Mouse (Mus musculus): ENCODE results near the gene Tnfsf12. TPM values are rescaled to one million over a fixed set of nuclear protein-coding genes. Genes with fewer than 3 reads are reported as not detected.

Tnfsf12 gene
- 2.8 and 3.4 TPM in 2 replicates for polyA plus RNA-seq (2021; fragmentation: Nextera tagmentation)
- long read RNA-seq, experiment 1, partial matches to known transcripts, result 0 of 2 reads
- long read RNA-seq, experiment 1, other reads (novel, unspliced or antisense), result 2 of 2 reads
- long read RNA-seq, experiment 2, partial matches to known transcripts, result 0 of 3 reads
- long read RNA-seq, experiment 2, other reads (novel, unspliced or antisense), result 0 of 3 reads

DNA sequence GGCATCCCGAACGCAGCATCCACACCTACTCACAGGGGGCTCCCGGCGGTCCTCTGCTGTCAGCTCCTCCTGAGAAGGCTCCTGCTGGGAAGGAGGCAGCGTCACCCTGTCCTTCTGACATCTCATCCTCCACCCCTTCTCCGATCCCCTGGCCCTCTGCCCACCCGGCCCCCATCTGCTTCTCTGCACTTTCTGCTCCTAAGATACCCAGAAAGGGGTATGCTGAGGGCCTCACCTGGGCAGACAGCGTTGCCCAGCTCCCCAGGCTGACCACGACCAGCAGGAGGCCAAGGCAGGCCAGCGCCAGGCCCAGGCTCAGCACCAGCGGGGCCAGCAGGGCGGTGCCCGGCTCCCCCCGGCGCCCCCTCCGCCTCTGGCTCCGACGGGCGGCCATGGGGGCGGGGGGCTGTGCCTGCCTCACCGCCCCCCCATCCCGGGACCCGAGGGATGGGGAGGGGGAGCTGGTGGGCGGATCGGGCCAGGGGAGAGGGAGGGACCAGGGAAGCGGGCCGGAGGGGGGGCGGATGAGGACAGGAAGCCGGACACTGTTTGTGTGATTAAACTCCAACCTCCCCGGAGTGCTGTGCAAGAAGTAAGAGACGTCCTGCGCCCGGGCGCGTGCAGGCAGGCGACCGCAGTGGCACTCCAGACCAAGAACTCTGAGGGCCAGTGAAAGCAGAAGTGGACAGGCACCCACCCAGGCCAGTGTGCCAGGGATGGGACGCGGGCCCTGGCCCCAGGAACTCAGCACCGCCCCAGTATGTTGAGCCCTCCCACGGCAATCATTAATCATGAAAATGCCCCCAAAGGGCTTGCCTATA lies at the start of gene Tnfsf12, which contains the start of gene Tnfsfm13:
Tnfsf12 (minus strand) TSS at position 489 of the 821 bp plus-strand sequence.
Tnfsfm13 (minus strand) TSS at position 738 of the 821 bp plus-strand sequence.

DNA sequence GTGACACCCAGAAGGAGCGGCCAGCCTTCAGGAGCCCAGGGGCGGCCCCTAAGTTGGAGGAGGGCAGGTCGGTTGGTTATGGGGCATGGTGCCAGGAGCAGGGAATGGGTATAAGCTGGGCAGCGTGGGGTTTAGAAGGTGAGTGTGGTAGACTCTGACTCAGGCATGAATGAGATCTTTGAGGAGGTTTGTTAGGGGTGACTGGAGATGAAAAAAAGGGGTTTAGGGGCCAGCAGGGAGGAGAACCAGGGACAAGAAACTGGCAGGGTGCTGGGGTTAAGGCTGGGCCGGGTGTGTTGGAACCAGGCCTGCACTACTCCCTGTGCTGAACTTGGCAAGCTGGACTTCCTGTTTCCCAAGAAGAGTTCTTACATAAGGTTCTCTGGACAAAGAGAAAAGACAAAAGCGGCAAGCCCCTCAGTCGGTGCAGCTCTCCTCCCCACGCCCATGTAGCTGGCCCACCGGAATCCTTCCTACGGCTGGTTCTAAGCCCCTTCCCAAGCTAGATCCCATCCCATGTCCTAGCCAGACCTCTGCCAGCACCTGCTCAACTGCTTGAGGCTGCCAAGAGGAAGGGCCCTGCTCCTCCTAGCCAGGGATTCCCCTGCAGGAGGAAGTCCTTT lies 10.0 kb downstream of the Tnfsf12 start, which contains the start of gene Tnfsf13:
Tnfsf13 (minus strand) TSS at position 259 of the 623 bp plus-strand sequence.

DNA sequence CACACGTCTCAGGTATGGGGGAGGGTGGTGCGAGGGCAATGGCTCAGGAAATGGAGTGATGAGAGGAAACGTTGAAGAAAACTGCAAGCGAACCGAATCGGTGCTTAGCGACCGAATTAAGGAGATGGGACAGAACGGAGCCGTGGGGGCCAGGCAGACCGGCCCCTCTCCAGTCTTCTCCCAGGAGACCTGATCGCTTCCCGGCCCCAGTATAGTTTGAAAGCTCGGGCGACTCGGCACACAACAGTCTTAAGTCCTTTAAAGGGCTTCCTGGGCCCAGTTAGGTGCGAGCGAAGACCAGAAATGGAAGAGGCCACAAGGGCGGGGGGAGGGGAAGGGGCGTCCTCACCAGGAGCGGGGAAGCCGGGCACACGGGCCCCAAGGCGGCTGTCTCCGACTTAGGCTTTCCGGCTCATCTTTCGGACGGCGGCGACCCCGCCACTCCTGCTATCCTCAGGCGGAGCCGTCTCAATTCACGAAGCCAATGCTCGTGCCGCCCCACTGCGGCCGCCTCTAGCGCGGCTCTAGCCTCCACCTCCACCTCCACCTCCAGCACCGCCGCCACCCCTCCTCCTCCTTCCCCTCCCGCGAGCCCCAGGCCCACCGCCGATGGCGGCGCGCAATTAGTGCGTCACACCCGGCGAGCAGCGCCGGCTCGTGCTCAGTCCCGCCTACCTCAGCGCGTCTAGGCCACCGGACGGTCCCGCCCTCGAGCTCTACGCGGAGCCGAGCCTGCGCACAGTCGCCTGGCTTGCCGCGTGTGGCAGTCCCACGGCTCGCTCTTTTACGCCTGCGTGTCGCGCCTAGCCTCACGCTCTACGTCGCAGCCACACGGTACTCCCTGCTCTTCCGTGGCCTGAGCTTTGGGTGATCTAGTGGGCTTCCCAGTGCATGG lies 14.1 kb downstream of the Tnfsf12 start, which contains the start of gene Senp3:
Senp3 (minus strand) TSS at position 771 of the 895 bp plus-strand sequence.

DNA sequence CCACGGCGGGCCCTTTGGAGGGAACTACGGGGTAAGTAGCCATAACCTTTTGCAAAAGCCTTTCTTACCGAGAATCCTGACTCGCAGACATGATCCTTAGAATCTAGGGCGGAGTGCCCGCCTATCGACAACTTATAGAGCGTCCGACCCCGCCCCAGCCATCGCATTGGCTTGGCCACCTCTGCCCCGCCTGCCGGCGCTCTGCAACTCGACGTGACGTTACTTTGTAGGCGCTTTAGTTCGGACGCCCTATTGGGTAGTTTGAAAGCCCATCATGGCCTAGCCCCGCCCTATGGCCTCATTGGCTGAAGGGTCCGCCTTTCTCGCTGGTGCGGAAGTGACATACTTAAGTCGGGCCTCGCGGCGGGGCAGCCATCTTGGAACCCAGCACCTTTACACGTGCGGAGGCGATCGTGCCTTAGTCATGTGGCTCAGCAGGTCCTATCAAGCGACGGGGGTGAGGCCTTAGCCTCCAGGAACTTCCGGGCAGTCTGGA lies 23.4 kb downstream of the Tnfsf12 start, which contains the start of gene Eif4a1:
Eif4a1 (minus strand) TSS at position 213 of the 496 bp plus-strand sequence.

DNA sequence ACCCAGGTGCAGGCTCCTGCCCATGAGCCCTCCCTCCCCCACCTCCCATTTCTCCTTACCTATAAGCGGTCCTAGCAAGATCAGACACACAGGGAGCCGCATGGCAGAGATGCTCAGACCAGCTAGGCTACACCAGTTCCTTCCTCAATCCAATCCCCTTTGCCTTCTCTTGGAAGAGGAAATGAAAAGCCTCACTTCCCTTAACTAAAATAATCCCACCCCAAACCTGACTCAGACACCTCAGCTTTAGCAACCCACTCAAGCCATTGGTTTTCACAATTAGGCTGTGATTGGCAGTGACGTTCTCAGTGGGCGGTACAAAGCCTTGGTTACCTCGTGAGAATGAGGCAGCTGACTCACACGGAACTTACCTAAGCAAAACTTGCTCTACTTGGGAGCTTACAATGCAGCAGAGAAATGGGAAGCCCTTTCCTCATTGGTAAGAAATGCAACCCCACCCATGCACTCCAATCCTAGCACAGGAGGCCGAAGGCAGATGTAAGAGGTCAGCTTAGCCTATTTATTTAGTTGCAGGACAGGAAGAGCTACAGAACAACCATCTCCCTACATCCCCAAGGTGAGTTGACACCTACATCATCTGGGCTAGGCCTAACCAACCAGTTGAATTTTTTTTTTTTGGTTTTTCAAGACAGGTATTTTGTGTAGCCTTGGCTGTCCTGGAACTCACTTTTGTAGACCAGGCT lies 29.5 kb downstream of the Tnfsf12 start, which contains the start of gene Cd68:
Cd68 (minus strand) TSS at position 193 of the 704 bp plus-strand sequence.

DNA sequence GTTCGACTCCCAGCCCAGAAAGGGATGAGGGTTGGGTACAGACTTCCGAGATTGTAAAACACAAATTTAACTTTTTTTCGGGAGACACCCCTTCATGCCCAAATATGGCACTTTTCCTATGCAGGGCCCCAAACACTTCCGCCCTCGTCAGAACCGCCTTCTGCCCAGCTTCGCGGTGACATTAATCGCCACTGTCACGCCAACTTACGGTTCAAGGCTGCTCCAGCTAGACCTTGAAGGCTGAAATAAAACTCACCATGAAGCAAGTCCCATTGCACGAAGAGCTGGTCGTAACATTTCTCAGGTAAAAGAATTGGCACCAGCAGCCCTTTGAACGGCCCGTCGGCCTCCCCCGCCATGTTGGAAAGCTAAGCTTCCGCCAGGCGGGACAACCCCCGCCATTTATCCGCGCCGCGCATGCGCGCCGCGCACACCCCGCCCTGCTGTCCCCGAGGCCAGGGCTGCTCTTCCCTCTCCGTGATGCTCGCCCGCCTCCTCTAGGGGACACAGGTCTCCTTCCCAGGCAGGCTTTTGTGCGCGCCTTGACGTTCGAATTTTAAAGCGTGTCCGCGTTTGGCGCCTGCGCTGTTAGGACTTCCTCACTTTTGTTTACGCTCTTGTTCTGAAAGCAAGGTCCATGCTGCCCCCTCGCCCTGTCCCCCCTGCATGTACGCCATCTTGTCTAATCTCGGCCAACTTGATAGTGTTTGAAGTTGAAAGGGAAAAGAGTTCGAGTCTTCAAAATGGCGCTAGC lies 33.3 kb downstream of the Tnfsf12 start, which contains the start of gene Mpdu1:
Mpdu1 (minus strand) TSS at position 430 of the 754 bp plus-strand sequence.

DNA sequence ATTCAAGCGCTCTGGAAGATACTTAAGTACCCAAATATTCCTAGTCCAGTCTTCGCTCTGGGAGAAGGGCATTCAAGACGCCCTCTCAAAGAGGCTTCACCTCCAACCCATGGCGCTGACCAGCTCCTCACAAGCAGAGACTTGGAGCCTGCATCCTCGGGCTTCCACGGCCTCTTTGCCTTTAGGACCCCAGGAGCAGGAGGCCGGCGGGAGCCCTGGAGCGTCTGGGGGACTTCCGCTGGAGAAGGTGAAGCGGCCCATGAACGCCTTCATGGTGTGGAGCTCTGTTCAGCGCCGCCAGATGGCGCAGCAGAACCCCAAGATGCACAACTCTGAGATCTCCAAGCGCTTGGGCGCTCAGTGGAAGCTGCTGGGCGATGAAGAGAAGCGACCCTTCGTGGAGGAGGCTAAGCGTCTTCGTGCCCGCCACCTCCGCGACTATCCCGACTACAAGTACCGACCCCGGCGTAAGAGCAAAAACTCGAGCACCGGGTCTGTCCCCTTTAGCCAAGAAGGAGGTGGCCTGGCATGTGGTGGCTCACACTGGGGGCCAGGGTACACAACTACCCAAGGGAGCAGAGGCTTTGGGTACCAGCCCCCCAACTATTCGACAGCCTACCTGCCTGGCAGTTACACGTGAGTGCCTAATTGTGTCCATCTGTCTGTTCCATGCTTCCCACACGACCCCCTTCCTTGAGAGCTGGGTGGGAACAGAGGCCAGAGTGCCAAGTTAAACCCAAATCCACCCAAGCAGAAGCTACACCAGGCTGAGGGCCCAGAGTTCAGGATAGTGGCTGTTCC lies 40.2 kb downstream of the Tnfsf12 start, which contains the start of gene Sox15:
Sox15 (plus strand) TSS at position 51 of the 801 bp plus-strand sequence.

Small RNA genes lying within 50 kb of the gene (microRNA-seq; reads per million reads assigned to microRNA genes)
- gene Mir1934, result 12.2 reads per million, percentile 34 among the genes with 10 or more reads in this experiment

Other genes with a start within 250 kb of the Tnfsf12 start
- 0.36 and 0.80 TPM in 2 replicates for gene Dnah2, start 146.7 kb downstream of the Tnfsf12 start, polyA plus RNA-seq (2021; fragmentation: Nextera tagmentation)
- 21.6 and 21.9 TPM in 2 replicates for gene Efnb3, start 135.6 kb downstream of the Tnfsf12 start, polyA plus RNA-seq (2021; fragmentation: Nextera tagmentation)
- 13.9 and 15.4 TPM in 2 replicates for gene Wrap53, start 115.6 kb downstream of the Tnfsf12 start, polyA plus RNA-seq (2021; fragmentation: Nextera tagmentation)
- gene Trp53, start 115.5 kb downstream of the Tnfsf12 start, polyA plus RNA-seq (2021; fragmentation: Nextera tagmentation), result 25.8 and 29.0 TPM in 2 replicates
- gene Atp1b2, start 89.9 kb downstream of the Tnfsf12 start, polyA plus RNA-seq (2021; fragmentation: Nextera tagmentation), result 218 and 255 TPM in 2 replicates
- not detected in 2 replicates for gene Shbg, start 77.9 kb downstream of the Tnfsf12 start, polyA plus RNA-seq (2021; fragmentation: Nextera tagmentation)
- gene Sat2, start 73.8 kb downstream of the Tnfsf12 start, polyA plus RNA-seq (2021; fragmentation: Nextera tagmentation), result 18.2 and 18.3 TPM in 2 replicates
- gene Fxr2, start 62.9 kb downstream of the Tnfsf12 start, polyA plus RNA-seq (2021; fragmentation: Nextera tagmentation), result 6.9 and 7.9 TPM in 2 replicates
- gene Sox15, start 40.5 kb downstream of the Tnfsf12 start, polyA plus RNA-seq (2021; fragmentation: Nextera tagmentation), result 0.16 TPM in 1 of 2 replicates, not detected in the other
- gene Mpdu1, start 33.2 kb downstream of the Tnfsf12 start, polyA plus RNA-seq (2021; fragmentation: Nextera tagmentation), result 94.9 and 96.8 TPM in 2 replicates
- gene Cd68, start 29.7 kb downstream of the Tnfsf12 start, polyA plus RNA-seq (2021; fragmentation: Nextera tagmentation), result 18.4 and 22.2 TPM in 2 replicates
- 177 and 178 TPM in 2 replicates for gene Eif4a1, start 23.4 kb downstream of the Tnfsf12 start, polyA plus RNA-seq (2021; fragmentation: Nextera tagmentation)
- gene Senp3, start 13.8 kb downstream of the Tnfsf12 start, polyA plus RNA-seq (2021; fragmentation: Nextera tagmentation), result 14.3 and 15.8 TPM in 2 replicates
- gene Tnfsf13, start 10.1 kb downstream of the Tnfsf12 start, polyA plus RNA-seq (2021; fragmentation: Nextera tagmentation), result 3.6 and 4.5 TPM in 2 replicates
- 1.9 and 2.8 TPM in 2 replicates for gene Tnfsfm13, start 249 bp upstream of the Tnfsf12 start, polyA plus RNA-seq (2021; fragmentation: Nextera tagmentation)
- 6.6 and 7.7 TPM in 2 replicates for gene Polr2a, start 62.8 kb upstream of the Tnfsf12 start, polyA plus RNA-seq (2021; fragmentation: Nextera tagmentation)
- 0.19 TPM in 1 of 2 replicates, not detected in the other for gene Slc35g3, start 66.1 kb upstream of the Tnfsf12 start, polyA plus RNA-seq (2021; fragmentation: Nextera tagmentation)
- 4.4 and 5.5 TPM in 2 replicates for gene Zbtb4, start 70.1 kb upstream of the Tnfsf12 start, polyA plus RNA-seq (2021; fragmentation: Nextera tagmentation)
- gene Chrnb1, start 100.1 kb upstream of the Tnfsf12 start, polyA plus RNA-seq (2021; fragmentation: Nextera tagmentation), result 0.25 and 0.46 TPM in 2 replicates
- gene Fgf11, start 106.0 kb upstream of the Tnfsf12 start, polyA plus RNA-seq (2021; fragmentation: Nextera tagmentation), result 3.7 and 3.9 TPM in 2 replicates
- gene Tmem102, start 109.8 kb upstream of the Tnfsf12 start, polyA plus RNA-seq (2021; fragmentation: Nextera tagmentation), result 0.40 and 1.9 TPM in 2 replicates
- not detected in 2 replicates for gene Gm39566, start 119.4 kb upstream of the Tnfsf12 start, polyA plus RNA-seq (2021; fragmentation: Nextera tagmentation)
- not detected in 2 replicates for gene Spem2, start 122.6 kb upstream of the Tnfsf12 start, polyA plus RNA-seq (2021; fragmentation: Nextera tagmentation)
- gene Spem1, start 126.3 kb upstream of the Tnfsf12 start, polyA plus RNA-seq (2021; fragmentation: Nextera tagmentation), result not detected in 2 replicates
- 10.5 and 10.6 TPM in 2 replicates for gene Nlgn2, start 141.9 kb upstream of the Tnfsf12 start, polyA plus RNA-seq (2021; fragmentation: Nextera tagmentation)
- 460 and 516 TPM in 2 replicates for gene Tmem256, start 142.7 kb upstream of the Tnfsf12 start, polyA plus RNA-seq (2021; fragmentation: Nextera tagmentation)
- gene Plscr3, start 150.5 kb upstream of the Tnfsf12 start, polyA plus RNA-seq (2021; fragmentation: Nextera tagmentation), result 5.0 and 5.4 TPM in 2 replicates
- not detected in 2 replicates for gene Tnk1, start 162.9 kb upstream of the Tnfsf12 start, polyA plus RNA-seq (2021; fragmentation: Nextera tagmentation)
- not detected in 2 replicates for gene Tmem95, start 182.2 kb upstream of the Tnfsf12 start, polyA plus RNA-seq (2021; fragmentation: Nextera tagmentation)
- 0.63 and 0.64 TPM in 2 replicates for gene Kctd11, start 185.6 kb upstream of the Tnfsf12 start, polyA plus RNA-seq (2021; fragmentation: Nextera tagmentation)
- not detected in 2 replicates for gene Acap1, start 199.7 kb upstream of the Tnfsf12 start, polyA plus RNA-seq (2021; fragmentation: Nextera tagmentation)
- 0.24 and 0.34 TPM in 2 replicates for gene 2810408A11Rik, start 205.1 kb upstream of the Tnfsf12 start, polyA plus RNA-seq (2021; fragmentation: Nextera tagmentation)
- gene Neurl4, start 205.2 kb upstream of the Tnfsf12 start, polyA plus RNA-seq (2021; fragmentation: Nextera tagmentation), result 9.8 and 12.3 TPM in 2 replicates
- 20.7 and 21.7 TPM in 2 replicates for gene Gps2, start 218.0 kb upstream of the Tnfsf12 start, polyA plus RNA-seq (2021; fragmentation: Nextera tagmentation)
- gene Eif5a, start 226.1 kb upstream of the Tnfsf12 start, polyA plus RNA-seq (2021; fragmentation: Nextera tagmentation), result 766 and 767 TPM in 2 replicates
- 0.35 TPM in 1 of 2 replicates, not detected in the other for gene Ybx2, start 239.9 kb upstream of the Tnfsf12 start, polyA plus RNA-seq (2021; fragmentation: Nextera tagmentation)